Mouse (Mus musculus) heart, adult 2 months (tissue): ENCODE measurements around the gene Rpa1. TPM values are rescaled to one million over a fixed set of nuclear protein-coding genes. Genes with fewer than 3 reads are reported as not detected.

Experiments
- DNase-seq, 2 experiments: peaks; one replicate each; pipeline ENCODE4 v3.0.0; 2021
- H3K27ac ChIP-seq: fragments of 200-600 bp; 2 replicates; pipeline ENCODE4 v1.8.1; 2022
- H3K27me3 ChIP-seq: fragments of 200-500 bp; 2 replicates; pipeline ENCODE4 v1.6.1; 2012; ENCODE audit warnings: mild to moderate bottlenecking, low read length, inconsistent platforms, mixed read lengths; ENCODE audit not compliant: control insufficient read depth, insufficient read depth
- H3K36me3 ChIP-seq: fragments of 200-500 bp; 2 replicates; pipeline ENCODE4 v1.6.1; 2012; ENCODE audit warnings: low read length, inconsistent platforms; ENCODE audit not compliant: control insufficient read depth, insufficient read depth
- H3K4me1 ChIP-seq: fragments of 200-500 bp; 2 replicates; pipeline ENCODE4 v1.6.1; 2011; ENCODE audit warnings: low read length; ENCODE audit not compliant: control insufficient read depth, insufficient read depth
- H3K4me3 ChIP-seq: fragments of 200-600 bp; 2 replicates; pipeline ENCODE4 v1.8.1; 2022
- H3K79me2 ChIP-seq: fragments of 200-500 bp; replicated peaks from 2 replicates; pipeline ENCODE4 v1.6.1; 2012; ENCODE audit warnings: mild to moderate bottlenecking, inconsistent platforms, low read length, moderate library complexity, mixed read lengths; ENCODE audit not compliant: control insufficient read depth, insufficient read depth
- H3K9ac ChIP-seq: fragments of 200-500 bp; 2 replicates; pipeline ENCODE4 v1.6.1; 2012; ENCODE audit warnings: low read depth, mild to moderate bottlenecking, control low read depth, inconsistent platforms, low read length, mixed read lengths
- CTCF ChIP-seq: fragments of 200-600 bp; IDR thresholded peaks from 2 replicates; pipeline ENCODE4 v1.8.1; 2022; ENCODE audit warnings: antibody characterized with exemption, mild to moderate bottlenecking, moderate library complexity
- EP300 ChIP-seq: fragments of 200-500 bp; IDR thresholded peaks from 2 replicates; pipeline ENCODE4 v1.6.1; 2011; ENCODE audit warnings: low read depth, low read length, control low read depth; ENCODE audit not compliant: insufficient read depth
- POLR2A ChIP-seq: fragments of 200-500 bp; IDR thresholded peaks from 2 replicates; pipeline ENCODE4 v1.6.1; 2011; ENCODE audit warnings: mild to moderate bottlenecking, low read depth, low read length, control low read depth; ENCODE audit not compliant: insufficient read depth
- WGBS: fragments of 180-500 bp; shearing (Covaris S2); methylation state at CpG from one replicate; pipeline ENCODE4 v1.1.7; 2018; 5-methylcytosine and 5-hydroxymethylcytosine counted together
- intact Hi-C: fragments of 180-260 bp; cut with DNase I; formaldehyde crosslinking; loops from one replicate; pipeline ENCODE4 v1.15.1; 2025
- polyA plus RNA-seq: library from polyadenylated mRNA; depleted of rRNA; stranded (reverse); fragments of >200 nt; gene quantifications from 2 replicates; pipeline ENCODE4 v1.2.3, GENCODE M21; 2012
- total RNA-seq, 2 experiments: library from RNA; stranded (reverse); gene quantifications; 2 replicates each; pipeline ENCODE4 v1.2.3; 2021

Rpa1 gene
- total and polyA plus RNA-seq, 3 experiments = 16.8 to 60.7 (median 54.8) TPM

GRCm38 (mm10) chr11:75318351-75319221 is 29.5 kb downstream of the Rpa1 start:
- Histone ChIP-seq H3K27ac (no peak overlapping the region), H3K79me2 (no peaks in the 10 kb centered on the region), H3K27me3 (no peaks in the 10 kb centered on the region), H3K9ac (no peak overlapping the region), H3K4me3 (no peak overlapping the region), H3K36me3 (no peaks in the 10 kb centered on the region), H3K4me1 (no peaks in the 10 kb centered on the region)
- 80% methylated on average over 14 of the region's 14 CpGs for WGBS
- no peak for DNase-seq
- no peak for TF ChIP-seq EP300
- TF ChIP-seq CTCF = no peak
- no peak for TF ChIP-seq POLR2A
- intact Hi-C loops = no loop called here

DNA sequence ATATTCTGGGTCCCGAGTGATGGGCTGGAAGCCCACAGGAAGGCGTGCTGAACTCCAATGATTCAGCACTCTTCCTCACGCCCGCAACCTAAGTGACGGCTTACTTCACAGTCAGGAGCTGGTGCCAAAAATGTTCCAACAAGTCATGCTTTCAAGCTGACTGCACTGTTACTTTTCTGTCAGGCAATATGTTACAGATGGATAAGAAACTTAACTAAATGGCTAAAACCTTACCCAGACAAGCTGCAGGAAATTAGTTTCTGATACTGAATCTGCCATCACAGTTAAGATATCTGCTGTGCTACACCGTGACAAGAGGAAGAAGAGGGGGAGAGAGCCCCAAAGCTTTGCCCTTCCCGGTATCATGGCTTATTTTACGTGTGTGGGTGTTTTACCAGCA is 34.3 kb downstream of the Rpa1 start:
- H3K9ac ChIP-seq = no peak overlapping the region
- H3K4me1 ChIP-seq = no peaks in the 10 kb centered on the region
- H3K36me3 ChIP-seq = no peaks in the 10 kb centered on the region
- H3K27me3 ChIP-seq = no peaks in the 10 kb centered on the region
- no peak overlapping the region for H3K27ac ChIP-seq
- WGBS = 74% methylated on average over 8 of the region's 8 CpGs
- no peaks in the 10 kb centered on the region for H3K79me2 ChIP-seq
- intact Hi-C loops = no loop called here
- H3K4me3 ChIP-seq = no peak overlapping the region
- TF ChIP-seq POLR2A (no peak), EP300 (no peak), CTCF (no peak)
- DNase-seq = no peak

- intact Hi-C loops = no loop called here
- 83% methylated on average over 6 of the region's 6 CpGs for WGBS
- H3K79me2 ChIP-seq = no peaks in the 10 kb centered on the region
- no peak overlapping the region for H3K27ac ChIP-seq
- H3K36me3 ChIP-seq = no peaks in the 10 kb centered on the region
- H3K4me3 ChIP-seq = no peak overlapping the region
- no peaks in the 10 kb centered on the region for H3K27me3 ChIP-seq
- H3K9ac ChIP-seq = no peak overlapping the region
- TF ChIP-seq EP300 (no peak), CTCF (no peak), POLR2A (no peak)
- DNase-seq = no peak
- H3K4me1 ChIP-seq = no peaks in the 10 kb centered on the region
Observed at GRCm38 (mm10) chr11:75311751-75312150, 36.4 kb downstream of the Rpa1 start.

DNA sequence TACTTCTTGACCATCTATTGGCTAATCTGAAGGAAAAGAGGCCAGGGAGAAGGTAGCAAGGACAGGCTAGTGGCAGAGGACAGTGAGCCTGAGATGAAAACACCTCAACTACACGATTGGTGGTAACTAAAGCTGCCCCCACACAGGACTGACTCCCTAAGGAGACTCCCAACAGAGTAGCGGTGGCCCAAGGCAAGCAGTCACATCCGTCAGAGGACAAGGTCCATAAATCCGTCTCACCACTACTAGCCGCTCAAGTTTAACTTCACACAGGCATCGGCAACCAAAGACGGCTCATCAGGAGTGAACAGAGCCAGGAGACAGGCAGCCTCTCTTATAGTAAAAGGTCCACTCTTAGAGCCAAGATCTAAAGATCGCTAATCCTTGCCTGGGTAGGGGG is 37.3 kb downstream of the Rpa1 start:
- Histone ChIP-seq H3K9ac (no peak overlapping the region), H3K4me1 (no peaks in the 10 kb centered on the region), H3K79me2 (no peaks in the 10 kb centered on the region), H3K36me3 (no peaks in the 10 kb centered on the region), H3K4me3 (no peak overlapping the region), H3K27me3 (no peaks in the 10 kb centered on the region), H3K27ac (no peak overlapping the region)
- WGBS = 91% methylated on average over 8 of the region's 8 CpGs
- intact Hi-C loops = no loop called here
- no peak for TF ChIP-seq EP300
- no peak for TF ChIP-seq POLR2A
- no peak for TF ChIP-seq CTCF
- DNase-seq = no peak

GRCm38 (mm10) chr11:75308650-75309049 is 39.5 kb downstream of the Rpa1 start:
- no peak overlapping the region for H3K9ac ChIP-seq
- H3K4me1 ChIP-seq = no peaks in the 10 kb centered on the region
- no peak overlapping the region for H3K4me3 ChIP-seq
- intact Hi-C loops = no loop called here
- no peaks in the 10 kb centered on the region for H3K27me3 ChIP-seq
- no peak overlapping the region for H3K27ac ChIP-seq
- 71% methylated on average over 4 of the region's 4 CpGs for WGBS
- TF ChIP-seq POLR2A = no peak
- TF ChIP-seq CTCF = no peak
- no peak for TF ChIP-seq EP300
- H3K79me2 ChIP-seq = no peaks in the 10 kb centered on the region
- DNase-seq = no peak
- no peaks in the 10 kb centered on the region for H3K36me3 ChIP-seq

DNA sequence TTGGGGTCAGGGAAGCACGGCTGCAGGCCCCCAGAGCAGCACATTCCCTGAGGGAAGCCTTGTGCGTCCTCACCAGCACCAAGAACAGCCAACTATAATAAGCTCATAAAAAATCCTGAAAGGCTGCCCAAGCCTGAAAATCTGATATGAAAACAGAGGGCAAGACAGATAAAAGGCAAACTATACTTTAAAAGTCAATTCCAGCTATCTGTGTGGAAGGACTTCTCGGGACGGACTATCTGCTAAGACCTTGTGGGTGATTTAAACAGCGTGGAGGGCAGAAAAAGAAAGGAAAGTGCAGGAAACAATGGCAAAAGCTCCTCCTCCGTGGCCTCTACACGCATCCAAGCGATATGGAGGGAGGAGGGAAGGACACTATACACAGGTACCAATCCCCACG is 43.3 kb downstream of the Rpa1 start:
- no peak overlapping the region for H3K4me3 ChIP-seq
- no peak overlapping the region for H3K9ac ChIP-seq
- no peak for TF ChIP-seq POLR2A
- no peak for TF ChIP-seq CTCF
- TF ChIP-seq EP300 = no peak
- H3K27ac ChIP-seq = no peak overlapping the region
- WGBS = 84% methylated on average over 9 of the region's 9 CpGs
- no peaks in the 10 kb centered on the region for H3K4me1 ChIP-seq
- DNase-seq = no peak
- no peaks in the 10 kb centered on the region for H3K36me3 ChIP-seq
- no peaks in the 10 kb centered on the region for H3K79me2 ChIP-seq
- intact Hi-C loops = no loop called here
- H3K27me3 ChIP-seq = no peaks in the 10 kb centered on the region
